Mouse (Mus musculus) intestine, postnatal 0 days (tissue): Measurements from ENCODE around the gene Calhm6. TPM values are rescaled to one million over a fixed set of nuclear protein-coding genes. Genes with fewer than 3 reads are reported as not detected.

Experiments
- ATAC-seq: fragments of 200-750 bp; cut with Nextera tagmentation; 2 replicates; pipeline ENCODE4 v1.8.0; 2017; ENCODE audit warnings: mild to moderate bottlenecking, moderate TSS enrichment, moderate library complexity
- H3K27ac ChIP-seq: fragments of 300-500 bp; sonication (generic); 2 replicates; pipeline ENCODE4 v1.5.1; 2014; ENCODE audit warnings: mild to moderate bottlenecking, low read depth, low read length, moderate library complexity
- H3K27me3 ChIP-seq: fragments of 300-500 bp; sonication (generic); replicated peaks from 2 replicates; pipeline ENCODE4 v1.6.1; 2014; ENCODE audit warnings: low read length, mixed read lengths; ENCODE audit not compliant: control insufficient read depth, insufficient read depth
- H3K36me3 ChIP-seq: fragments of 300-500 bp; sonication (generic); 2 replicates; pipeline ENCODE4 v1.6.1; 2014; ENCODE audit warnings: mild to moderate bottlenecking, moderate library complexity; ENCODE audit not compliant: control insufficient read depth, insufficient read depth
- H3K4me1 ChIP-seq: fragments of 300-500 bp; sonication (generic); replicated peaks from 2 replicates; pipeline ENCODE4 v1.6.1; 2014; ENCODE audit warnings: antibody characterized with exemption, low read length, mixed read lengths; ENCODE audit not compliant: control insufficient read depth, insufficient read depth
- H3K4me2 ChIP-seq: fragments of 300-500 bp; sonication (generic); replicated peaks from 2 replicates; pipeline ENCODE4 v1.6.1; 2014; ENCODE audit warnings: low read depth, mild to moderate bottlenecking, moderate library complexity
- H3K4me3 ChIP-seq: fragments of 300-500 bp; sonication (generic); 2 replicates; pipeline ENCODE4 v1.5.1; 2014; ENCODE audit warnings: low read depth, low read length
- H3K9ac ChIP-seq: fragments of 300-500 bp; sonication (generic); 2 replicates; pipeline ENCODE4 v1.6.1; 2014; ENCODE audit warnings: mild to moderate bottlenecking, low read depth, low read length
- H3K9me3 ChIP-seq: fragments of 300-500 bp; sonication (generic); 2 replicates; pipeline ENCODE4 v1.6.1; 2016; ENCODE audit warnings: mixed run types; ENCODE audit not compliant: control insufficient read depth
- CTCF ChIP-seq: sonication (generic); IDR thresholded peaks from 2 replicates; pipeline ENCODE4 v1.5.1; 2016; ENCODE audit warnings: low read depth, mild to moderate bottlenecking, control low read depth, antibody characterized with exemption, moderate library complexity
- WGBS: fragments of 180-500 bp; shearing (Covaris S2); extraction: QIAGEN DNeasy Blood & Tissue Kit; methylation state at CpG from one replicate; pipeline ENCODE4 v1.1.7; 2014; 5-methylcytosine and 5-hydroxymethylcytosine counted together
- polyA plus RNA-seq: library from polyadenylated mRNA; unstranded; fragments of >200 nt; fragmentation: Nextera tagmentation; extraction: Ambion mirVana; gene quantifications from 2 replicates; pipeline ENCODE4 v1.2.1, GENCODE M21; 2015

The Calhm6 gene
- polyA plus RNA-seq, 1 experiment from 2014 or later, result 2.6 TPM

DNA sequence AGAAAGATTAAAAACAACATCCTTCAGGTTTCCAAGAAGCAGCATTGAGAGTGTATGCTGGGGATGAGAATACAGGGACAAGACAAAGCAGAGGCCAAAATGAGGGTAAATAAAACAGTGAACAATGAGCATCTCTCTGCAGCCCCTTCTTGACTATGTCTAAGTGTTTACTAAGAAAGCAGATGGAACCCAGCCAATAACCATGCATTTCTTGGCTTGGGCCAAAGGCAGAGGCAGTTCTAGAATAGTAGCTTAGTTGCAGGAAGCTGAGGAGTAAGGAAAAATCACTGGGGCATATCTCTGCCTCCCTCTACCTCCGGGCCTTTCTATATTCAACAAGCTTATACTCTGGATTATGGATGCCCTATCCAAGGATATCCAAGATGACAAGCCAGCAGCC is 37.3 kb downstream of the Calhm6 start:
- Histone ChIP-seq H3K4me3 (no peak overlapping the region), H3K36me3 (no peaks in the 10 kb centered on the region), H3K27me3 (no peaks in the 10 kb centered on the region), H3K27ac (no peak overlapping the region), H3K4me1 (no peaks in the 10 kb centered on the region), H3K9me3 (no peaks in the 10 kb centered on the region), H3K9ac (no peak overlapping the region), H3K4me2 (no peak overlapping the region)
- no peak for TF ChIP-seq CTCF
- ATAC-seq, result no peak
- 63% methylated on average over 1 of the region's 1 CpGs for WGBS

DNA sequence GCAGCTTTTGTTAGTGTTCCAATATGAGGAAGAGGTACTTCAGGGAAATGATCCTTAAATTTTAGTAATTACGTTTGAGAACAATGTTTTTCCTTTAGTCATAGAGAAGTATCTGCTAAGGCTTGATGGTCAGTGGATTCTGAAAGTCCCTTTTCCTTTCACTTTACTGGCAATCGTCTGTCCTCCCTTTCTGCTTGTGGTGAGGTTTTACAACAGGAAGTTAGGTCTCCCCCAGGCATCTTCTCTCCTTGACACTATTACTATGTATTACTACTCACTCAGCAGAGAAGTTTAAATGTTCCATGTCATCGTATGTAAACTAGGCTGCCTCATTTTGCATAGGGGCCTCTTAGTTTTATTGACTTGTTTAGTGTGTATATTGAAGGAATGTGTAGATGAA is 38.3 kb downstream of the Calhm6 start:
- Histone ChIP-seq H3K27me3 (no peaks in the 10 kb centered on the region), H3K4me3 (no peak overlapping the region), H3K9me3 (no peaks in the 10 kb centered on the region), H3K4me2 (no peak overlapping the region), H3K27ac (no peak overlapping the region), H3K36me3 (no peaks in the 10 kb centered on the region), H3K4me1 (no peaks in the 10 kb centered on the region), H3K9ac (no peak overlapping the region)
- ATAC-seq, result no peak
- TF ChIP-seq CTCF, result no peak
- WGBS, result 64% methylated on average over 3 of the region's 3 CpGs

DNA sequence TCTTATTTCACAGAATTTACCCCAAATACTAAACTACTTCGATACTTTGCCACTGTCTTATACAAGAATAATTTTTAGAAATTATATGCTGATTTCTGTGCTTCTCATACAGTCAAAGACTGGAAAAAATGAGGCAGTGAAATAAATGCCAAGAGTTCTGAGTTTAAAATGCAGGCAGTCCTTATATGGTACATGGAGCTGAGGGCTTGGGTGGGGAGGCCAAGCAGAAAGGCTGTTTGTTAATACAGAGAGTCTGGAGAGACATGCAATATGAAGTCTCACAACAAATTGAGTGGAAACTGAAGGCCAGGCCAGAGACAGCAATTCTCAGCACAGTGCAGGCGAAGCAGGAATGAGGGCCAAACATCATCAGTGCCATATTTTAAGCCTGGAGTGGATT is 39.3 kb downstream of the Calhm6 start:
- 79% methylated on average over 2 of the region's 2 CpGs for whole genome bisulfite sequencing
- no peaks in the 10 kb centered on the region for H3K9me3 ChIP-seq
- no peak for ATAC-seq
- no peaks in the 10 kb centered on the region for H3K27me3 ChIP-seq
- no peak overlapping the region for H3K27ac ChIP-seq
- H3K4me3 ChIP-seq, result no peak overlapping the region
- H3K9ac ChIP-seq, result no peak overlapping the region
- no peak for TF ChIP-seq CTCF
- H3K4me1 ChIP-seq, result no peaks in the 10 kb centered on the region
- H3K36me3 ChIP-seq, result no peaks in the 10 kb centered on the region
- no peak overlapping the region for H3K4me2 ChIP-seq

DNA sequence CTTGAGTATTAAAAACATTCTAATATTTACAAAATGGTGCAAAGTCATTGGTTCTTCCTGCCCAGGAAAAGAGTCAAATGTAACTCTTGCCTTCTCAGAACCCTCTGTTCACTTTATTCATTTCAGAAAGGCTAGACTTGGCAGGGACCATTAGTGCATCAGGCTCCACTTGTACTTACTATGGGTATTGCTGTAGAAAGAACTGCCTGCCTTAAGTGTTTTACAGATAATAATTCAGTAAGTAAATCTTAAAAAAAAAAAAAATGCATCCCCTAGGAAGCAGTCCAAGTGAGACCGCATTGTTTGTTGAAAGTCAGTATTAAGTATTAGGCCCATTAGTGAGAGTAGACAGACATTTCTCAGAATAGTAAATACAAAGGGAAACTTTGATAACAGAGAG is 41.3 kb downstream of the Calhm6 start:
- no peaks in the 10 kb centered on the region for H3K4me1 ChIP-seq
- H3K27me3 ChIP-seq, result no peaks in the 10 kb centered on the region
- H3K4me3 ChIP-seq, result no peak overlapping the region
- H3K9me3 ChIP-seq, result no peaks in the 10 kb centered on the region
- no peak for ATAC-seq
- no peak overlapping the region for H3K27ac ChIP-seq
- no peaks in the 10 kb centered on the region for H3K36me3 ChIP-seq
- H3K4me2 ChIP-seq, result no peak overlapping the region
- WGBS, result 76% methylated on average over 1 of the region's 1 CpGs
- H3K9ac ChIP-seq, result no peak overlapping the region
- TF ChIP-seq CTCF, result no peak

Other genes with a start within 250 kb of the Calhm6 start
- 0.66 and 0.67 TPM in 2 replicates for gene Rsph4a, start 222.9 kb downstream of the Calhm6 start, polyA plus RNA-seq
- gene Zup1, start 176.7 kb downstream of the Calhm6 start, polyA plus RNA-seq, result 10.6 and 11.4 TPM in 2 replicates
- gene Rwdd1, start 108.4 kb downstream of the Calhm6 start, polyA plus RNA-seq, result 92.5 TPM in 2 replicates
- not detected in 2 replicates for gene Trappc3l, start 90.4 kb downstream of the Calhm6 start, polyA plus RNA-seq
- not detected in 2 replicates for gene Calhm4, start 83.7 kb downstream of the Calhm6 start, polyA plus RNA-seq
- 1.1 and 1.4 TPM in 2 replicates for gene Calhm5, start 31.5 kb downstream of the Calhm6 start, polyA plus RNA-seq
- gene Dse, start 79.7 kb upstream of the Calhm6 start, polyA plus RNA-seq, result 5.8 and 6.3 TPM in 2 replicates
- 45.7 and 48.3 TPM in 2 replicates for gene Tspyl1, start 154.2 kb upstream of the Calhm6 start, polyA plus RNA-seq
- 9.3 and 9.4 TPM in 2 replicates for gene Tspyl4, start 169.5 kb upstream of the Calhm6 start, polyA plus RNA-seq